Mouse (Mus musculus): ENCODE results near the gene Igfbp6.

Igfbp6 gene

GRCm38 (mm10) chr15:102175736-102176319, 31.7 kb downstream of the Igfbp6 start:
- DNase-seq (ENCODE audit: low spot score): no peak

GRCm38 (mm10) chr15:102176571-102177316, 32.6 kb downstream of the Igfbp6 start:
- no peak for DNase-seq (ENCODE audit: low spot score)

GRCm38 (mm10) chr15:102177417-102177816, 33.3 kb downstream of the Igfbp6 start:
- no peak for DNase-seq (ENCODE audit: low spot score)

- peak; percentile 82 for DNase-seq (ENCODE audit: low spot score)
Observed at GRCm38 (mm10) chr15:102178279-102178678, 34.1 kb downstream of the Igfbp6 start.

- DNase-seq (ENCODE audit: low spot score): no peak
Observed at GRCm38 (mm10) chr15:102179106-102179505, 34.9 kb downstream of the Igfbp6 start.

- no peak for DNase-seq (ENCODE audit: low spot score)
Observed at GRCm38 (mm10) chr15:102179924-102180323, 35.8 kb downstream of the Igfbp6 start.

- no peak for DNase-seq (ENCODE audit: low spot score)
Observed at GRCm38 (mm10) chr15:102183076-102183475, 38.9 kb downstream of the Igfbp6 start.

- DNase-seq (ENCODE audit: low spot score): no peak
Observed at GRCm38 (mm10) chr15:102186239-102186638, 42.1 kb downstream of the Igfbp6 start.

- DNase-seq (ENCODE audit: low spot score): peak; percentile 40
Observed at GRCm38 (mm10) chr15:102188096-102188495, 43.9 kb downstream of the Igfbp6 start.

- no peak for DNase-seq (ENCODE audit: low spot score)
Observed at GRCm38 (mm10) chr15:102188883-102189282, 44.7 kb downstream of the Igfbp6 start.

- no peak for DNase-seq (ENCODE audit: low spot score)
Observed at GRCm38 (mm10) chr15:102191699-102192098, 47.5 kb downstream of the Igfbp6 start.

GRCm38 (mm10) chr15:102192271-102192812, 48.2 kb downstream of the Igfbp6 start:
- no peak for DNase-seq (ENCODE audit: low spot score)

- DNase-seq (ENCODE audit: low spot score): no peak
Observed at GRCm38 (mm10) chr15:102192820-102193386, 48.7 kb downstream of the Igfbp6 start.

- no peak for DNase-seq (ENCODE audit: low spot score)
Observed at GRCm38 (mm10) chr15:102193652-102194051, 49.5 kb downstream of the Igfbp6 start.

GRCm38 (mm10) chr15:102194439-102194838, 50.3 kb downstream of the Igfbp6 start:
- DNase-seq (ENCODE audit: low spot score): no peak

- no peak for DNase-seq (ENCODE audit: low spot score)
Observed at GRCm38 (mm10) chr15:102195373-102195772, 51.2 kb downstream of the Igfbp6 start.

GRCm38 (mm10) chr15:102198841-102199240, 54.7 kb downstream of the Igfbp6 start:
- no peak for DNase-seq (ENCODE audit: low spot score)
